22 mouse cellular contexts compared by ENCODE assay signal in the genomic region with DNA sequence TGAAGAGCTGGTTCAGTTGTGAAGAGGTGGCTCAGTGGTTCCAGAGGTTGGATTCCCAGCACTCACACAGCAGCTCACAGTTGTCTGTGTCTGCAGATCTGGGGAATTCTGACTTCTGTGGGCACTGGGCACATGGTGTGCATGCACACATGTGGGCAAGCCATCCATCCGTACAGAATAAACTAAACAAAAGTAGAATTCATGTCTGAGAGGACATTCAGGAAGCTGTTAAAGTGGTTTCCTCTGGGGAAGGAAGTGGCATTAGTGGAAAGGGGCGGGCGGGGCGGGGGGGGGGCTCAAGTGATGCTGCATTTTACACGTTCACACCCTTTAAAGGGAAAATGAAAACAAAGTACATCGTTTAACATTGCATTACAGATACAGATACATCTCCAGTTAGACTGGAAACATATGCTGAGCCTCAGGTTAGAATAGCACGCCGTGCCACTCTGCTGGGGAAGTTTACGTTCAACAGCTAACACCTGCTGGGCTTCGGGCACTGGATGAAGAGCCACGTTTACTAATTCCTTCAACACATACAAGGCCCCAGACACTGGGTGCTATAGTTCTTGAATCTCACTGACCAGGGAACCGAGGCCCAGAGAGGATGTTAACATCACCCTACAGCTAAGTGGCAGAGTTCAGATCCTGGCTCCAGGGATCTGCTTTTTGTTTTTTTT. TPM values are rescaled to one million over a fixed set of nuclear protein-coding genes. Genes with fewer than 3 reads are reported as not detected.
DNase-seq lines count a peak whose midpoint lies in the region; ATAC-seq and TF ChIP-seq lines count a peak whose summit lies in the region.
"Had no signal": no experiment of that assay in that cellular context is flagged by ENCODE, and none has a peak within 500 bp of the region (broad histone marks: within the 10 kb centered on the region; RNA-seq: fewer than 3 reads in every experiment).

No protein-coding gene starts in this region.

- no peak for TF ChIP-seq CTCF in spleen, adult 2 months (IDR thresholded peaks at IDR 0.05; ENCODE audit: extremely low read depth, insufficient read depth, insufficient read length, insufficient replicate concordance)

- peak overlapping the region; percentile 6; the same call in 1 of the 2 replicates for H3K27ac ChIP-seq in spleen, adult 2 months (ENCODE audit: insufficient read depth, low read length)
- H3K27ac ChIP-seq: forebrain, embryonic 12.5 days; heart, embryonic 13.5 days; hindbrain, postnatal 0 days; lung, embryonic 15.5 days; neural tube, embryonic 12.5 days had no signal

- WGBS in spleen, adult 2 months, result 7% methylated on average over 12 of the region's 12 CpGs

- no peaks in the 10 kb centered on the region for H3K27me3 ChIP-seq in spleen, adult 2 months (ENCODE audit: control insufficient read depth, insufficient read depth, low read length)
- H3K27me3 ChIP-seq: lung, embryonic 15.5 days had no signal

- no peaks in the 10 kb centered on the region for H3K36me3 ChIP-seq in spleen, adult 2 months (ENCODE audit: control insufficient read depth, insufficient read depth, low read length)
- H3K36me3 ChIP-seq: forebrain, embryonic 12.5 days; G1E; heart, embryonic 13.5 days; lung, embryonic 15.5 days; neural tube, embryonic 12.5 days had no signal

- ATAC-seq in hematopoietic stem cell, adult 5-6 weeks (replicated peaks in 1 of 2; ENCODE audit: insufficient read depth in 1 of 2, low FRiP score in 2 of 2, low TSS enrichment in 1 of 2, low read depth in 1 of 2, poor library complexity in 2 of 2, severe bottlenecking in 2 of 2), result peak; percentile 56 to 70
- ATAC-seq: hindbrain, postnatal 0 days; midbrain, embryonic 16.5 days had no signal

- no peak for TF ChIP-seq POLR2A in spleen, adult 2 months (IDR thresholded peaks at IDR 0.05; ENCODE audit: low read depth, low read length)

- peak; percentile 12 to 21 for DNase-seq in spleen, adult 2 months (ENCODE audit: low read depth in 1 of 2, low spot score in 2 of 2)
- no peak for DNase-seq in spleen, postnatal 10 days (ENCODE audit: low spot score in 2 of 2)
- DNase-seq in naive thymus-derived CD4-positive, alpha-beta T cell, adult 2 months (ENCODE audit: low read depth), result peak; percentile 67
- no peak for DNase-seq in cerebellum, adult 9-10 months
- DNase-seq in left cerebral cortex, adult 8-10 months (ENCODE audit: low spot score in 2 of 2), result no peak
- DNase-seq in thymus, postnatal 36 days, result no peak
- DNase-seq: adrenal gland, adult 2 months; cerebellum, adult 11 months; cerebellum, postnatal 25 days; heart, postnatal 4 days; kidney, adult 8-10 months; liver; right cerebral cortex, postnatal 14 days; thymus, adult 18-20 months had no signal

- H3K4me1 ChIP-seq in spleen, adult 2 months (ENCODE audit: control insufficient read depth, insufficient read depth, insufficient read length), result peaks cover 21% of the 10 kb centered on the region

- no peak overlapping the region for H3K4me3 ChIP-seq in spleen, adult 2 months (ENCODE audit: extremely low read depth, insufficient read depth, insufficient read length)
- H3K4me3 ChIP-seq: forebrain, embryonic 12.5 days; heart, embryonic 13.5 days; lung, embryonic 15.5 days; neural tube, embryonic 12.5 days had no signal

RNA-seq across cellular contexts. Expression of a gene that starts 33.4 kb away (rescaled TPM):
- 63.9 and 69.0 TPM in 2 replicates for polyA plus RNA-seq in spleen, adult 2 months (2012; rRNA removed)
- 116 and 146 TPM in 2 replicates for total RNA-seq in hematopoietic stem cell, adult 5-6 weeks (2017)
- total RNA-seq in left cerebral cortex, adult 8-10 months (2022), result 100 to 1,000 TPM; 114 to 122 (median 117) TPM

Comparison
In these comparisons a context has a peak if more than half of its experiments do, and no peak if none do; other contexts are left out.
1. DNase-seq: peak in spleen, adult 2 months (2 of 2) and naive thymus-derived CD4-positive, alpha-beta T cell, adult 2 months (single experiment); none in spleen, postnatal 10 days (0 of 2), cerebellum, adult 9-10 months (single experiment), left cerebral cortex, adult 8-10 months (0 of 2) and thymus, postnatal 36 days (0 of 2).